Mouse (Mus musculus) kidney, adult 2 months (tissue): ENCODE data around the gene Ndufs2. TPM values are rescaled to one million over a fixed set of nuclear protein-coding genes. Genes with fewer than 3 reads are reported as not detected.

Experiments
- DNase-seq: peaks from one replicate; pipeline ENCODE4 v3.0.0; 2021
- H3K27ac ChIP-seq: fragments of 200-500 bp; 2 replicates; pipeline ENCODE4 v1.5.1; 2012; ENCODE audit warnings: low read depth, low read length, control low read depth, inconsistent platforms; ENCODE audit not compliant: insufficient read depth
- H3K27me3 ChIP-seq: fragments of 200-500 bp; replicated peaks from 2 replicates; pipeline ENCODE4 v1.6.1; 2012; ENCODE audit warnings: mild to moderate bottlenecking, moderate library complexity, low read length, inconsistent platforms; ENCODE audit not compliant: control insufficient read depth, insufficient read depth
- H3K36me3 ChIP-seq: fragments of 200-500 bp; 2 replicates; pipeline ENCODE4 v1.6.1; 2012; ENCODE audit warnings: mild to moderate bottlenecking, moderate library complexity, low read length, inconsistent platforms; ENCODE audit not compliant: control insufficient read depth, insufficient read depth
- H3K4me1 ChIP-seq: fragments of 200-500 bp; 2 replicates; pipeline ENCODE4 v1.6.1; 2011; ENCODE audit warnings: low read length; ENCODE audit not compliant: control insufficient read depth, insufficient read depth
- H3K4me3 ChIP-seq: fragments of 200-500 bp; 2 replicates; pipeline ENCODE4 v1.5.1; 2011; ENCODE audit warnings: mild to moderate bottlenecking, low read depth, low read length, control low read depth; ENCODE audit not compliant: insufficient read depth
- CTCF ChIP-seq: fragments of 200-500 bp; conservative IDR thresholded peaks from 2 replicates; pipeline ENCODE4 v1.5.1; 2011; ENCODE audit warnings: low read depth, mild to moderate bottlenecking, control low read depth, low read length, moderate library complexity, mixed read lengths; ENCODE audit not compliant: insufficient read depth, insufficient read length
- POLR2A ChIP-seq: fragments of 200-500 bp; IDR thresholded peaks from one replicate; pipeline ENCODE4 v1.6.1; 2011; ENCODE audit warnings: low read depth, low read length, control low read depth
- WGBS: fragments of 180-500 bp; shearing (Covaris S2); methylation state at CpG from one replicate; pipeline ENCODE4 v1.1.7; 2018; 5-methylcytosine and 5-hydroxymethylcytosine counted together
- polyA plus RNA-seq: library from polyadenylated mRNA; depleted of rRNA; stranded (reverse); fragments of >200 nt; gene quantifications from 2 replicates; pipeline ENCODE4 v1.2.3, GENCODE M21; 2012

Ndufs2 gene
- polyA plus RNA-seq, 1 experiment = 559 TPM

GRCm38 (mm10) chr1:171252415-171252814, 1.2 kb upstream of the Ndufs2 start:
- H3K4me3 ChIP-seq = no peak overlapping the region
- H3K27me3 ChIP-seq = no peaks in the 10 kb centered on the region

GRCm38 (mm10) chr1:171251594-171252324, 571 bp upstream of the Ndufs2 start:
- Histone ChIP-seq H3K4me1 (no peaks in the 10 kb centered on the region), H3K36me3 (no peaks in the 10 kb centered on the region), H3K4me3 (peak overlapping the region; percentile 24; the same call in 1 of the 2 replicates), H3K27ac (no peak overlapping the region), H3K27me3 (no peaks in the 10 kb centered on the region)
- TF ChIP-seq CTCF (no peak), POLR2A (no peak)
- 30% methylated on average over 13 of the region's 13 CpGs for WGBS
- peak; percentile 67 for DNase-seq

More at GRCm38 (mm10) chr1:171252415-171252814, 1.2 kb upstream of the Ndufs2 start:
- Histone ChIP-seq H3K27ac (no peak overlapping the region), H3K36me3 (no peaks in the 10 kb centered on the region), H3K4me1 (no peaks in the 10 kb centered on the region)
- TF ChIP-seq CTCF (no peak), POLR2A (no peak)
- WGBS = 73% methylated on average over 17 of the region's 17 CpGs
- DNase-seq = no peak

GRCm38 (mm10) chr1:171249913-171250600, 1.1 kb downstream of the Ndufs2 start, which contains the start of gene Adamts4:
Gene Adamts4, plus strand, starts transcription at chr1:171250421.
- no peak for DNase-seq
- Histone ChIP-seq H3K36me3 (no peaks in the 10 kb centered on the region; the same call in 1 of the 2 replicates), H3K4me3 (peak within 1 kb of the TSS; percentile 24; the same call in 1 of the 2 replicates), H3K27me3 (no peaks in the 10 kb centered on the region), H3K27ac (0 out of 2 replicates have a peak within 1 kb of the TSS, but pooled peaks have one; percentile 15), H3K4me1 (peaks cover 6% of the 10 kb centered on the region; the same call in 1 of the 2 replicates)
- TF ChIP-seq CTCF (no peak), POLR2A (no peak)
- 36% methylated on average over 5 of the region's 5 CpGs for WGBS

- Histone ChIP-seq H3K27ac (peak overlapping the region; percentile 15), H3K27me3 (no peaks in the 10 kb centered on the region), H3K36me3 (no peaks in the 10 kb centered on the region; the same call in 1 of the 2 replicates), H3K4me1 (peaks cover 6% of the 10 kb centered on the region; the same call in 1 of the 2 replicates), H3K4me3 (no peak overlapping the region)
- no peak for TF ChIP-seq POLR2A
- no peak for TF ChIP-seq CTCF
- 50% methylated on average over 3 of the region's 3 CpGs for WGBS
- no peak for DNase-seq
Observed at GRCm38 (mm10) chr1:171248386-171249226, 2.6 kb downstream of the Ndufs2 start.

- H3K4me3 ChIP-seq = no peak overlapping the region; the same call in 1 of the 2 replicates
- no peaks in the 10 kb centered on the region for H3K27me3 ChIP-seq
- WGBS = 13% methylated on average over 4 of the region's 4 CpGs
- peak overlapping the region; percentile 77 for H3K27ac ChIP-seq
- peaks cover 6% of the 10 kb centered on the region; the same call in 1 of the 2 replicates for H3K4me1 ChIP-seq
- no peak for DNase-seq
- H3K36me3 ChIP-seq = no peaks in the 10 kb centered on the region; the same call in 1 of the 2 replicates
- TF ChIP-seq POLR2A (no peak), CTCF (no peak)
Observed at GRCm38 (mm10) chr1:171247916-171248315, 3.3 kb downstream of the Ndufs2 start.

GRCm38 (mm10) chr1:171247453-171247841, 3.7 kb downstream of the Ndufs2 start:
- 9% methylated on average over 13 of the region's 13 CpGs for WGBS
- H3K27me3 ChIP-seq = no peaks in the 10 kb centered on the region
- peak overlapping the region; percentile 40 for H3K4me3 ChIP-seq
- H3K4me1 ChIP-seq = peaks cover 6% of the 10 kb centered on the region; the same call in 1 of the 2 replicates
- no peak for TF ChIP-seq CTCF
- no peak for TF ChIP-seq POLR2A
- H3K36me3 ChIP-seq = no peaks in the 10 kb centered on the region; the same call in 1 of the 2 replicates
- DNase-seq = no peak
- peak overlapping the region; percentile 77 for H3K27ac ChIP-seq
